Mouse (Mus musculus) liver, embryonic 16.5 days (tissue): Measurements from ENCODE around the gene Gpam. TPM values are rescaled to one million over a fixed set of nuclear protein-coding genes. Genes with fewer than 3 reads are reported as not detected.

Experiments used
- ATAC-seq: fragments of 200-750 bp; cut with Nextera tagmentation; 2 replicates; pipeline ENCODE4 v1.8.0; 2017; ENCODE audit warnings: low read depth, mild to moderate bottlenecking, moderate number of reproducible peaks, moderate library complexity
- H3K27ac ChIP-seq: fragments of 300-500 bp; sonication (generic); 2 replicates; pipeline ENCODE4 v1.5.1; 2014; ENCODE audit warnings: mild to moderate bottlenecking, low read length
- H3K27me3 ChIP-seq: fragments of 300-500 bp; sonication (generic); 2 replicates; pipeline ENCODE4 v1.6.1; 2014; ENCODE audit warnings: low read depth, low read length, mixed read lengths; ENCODE audit not compliant: control insufficient read depth, insufficient read depth
- H3K36me3 ChIP-seq: fragments of 300-500 bp; sonication (generic); 2 replicates; pipeline ENCODE4 v1.6.1; 2014; ENCODE audit warnings: mild to moderate bottlenecking; ENCODE audit not compliant: control insufficient read depth, insufficient read depth
- H3K4me1 ChIP-seq: fragments of 300-500 bp; sonication (generic); 2 replicates; pipeline ENCODE4 v1.6.1; 2014; ENCODE audit warnings: low read depth, low read length, mixed read lengths; ENCODE audit not compliant: control insufficient read depth
- H3K4me2 ChIP-seq: fragments of 300-500 bp; sonication (generic); 2 replicates; pipeline ENCODE4 v1.6.1; 2014; ENCODE audit warnings: low read depth, low read length, mixed read lengths
- H3K4me3 ChIP-seq: fragments of 300-500 bp; sonication (generic); 2 replicates; pipeline ENCODE4 v1.5.1; 2014; ENCODE audit warnings: low read depth, mild to moderate bottlenecking, low read length
- H3K9ac ChIP-seq: fragments of 300-500 bp; sonication (generic); 2 replicates; pipeline ENCODE4 v1.6.1; 2014; ENCODE audit warnings: low read depth, low read length
- H3K9me3 ChIP-seq: fragments of 300-500 bp; sonication (generic); replicated peaks from 2 replicates; pipeline ENCODE4 v1.6.1; 2016; ENCODE audit warnings: low read length; ENCODE audit not compliant: control insufficient read depth
- WGBS: fragments of 180-500 bp; shearing (Covaris S2); extraction: QIAGEN DNeasy Blood & Tissue Kit; methylation state at CpG from one replicate; pipeline ENCODE4 v1.1.7; 2014; ENCODE audit not compliant: insufficient replicate concordance; 5-methylcytosine and 5-hydroxymethylcytosine counted together
- polyA plus RNA-seq: library from polyadenylated mRNA; unstranded; fragments of >200 nt; fragmentation: Nextera tagmentation; extraction: Ambion mirVana; gene quantifications from 2 replicates; pipeline ENCODE4 v1.2.1, GENCODE M21; 2015

The Gpam gene
- polyA plus RNA-seq, 1 experiment from 2014 or later: 45.2 TPM

- no peaks in the 10 kb centered on the region; the same call in 1 of the 2 replicates for H3K36me3 ChIP-seq
- H3K9me3 ChIP-seq: no peaks in the 10 kb centered on the region
- WGBS: 52% methylated on average over 2 of the region's 2 CpGs
- peak overlapping the region; percentile 69 for H3K4me3 ChIP-seq
- H3K27me3 ChIP-seq: no peaks in the 10 kb centered on the region
- ATAC-seq: no peak
- peak overlapping the region; percentile 84 for H3K4me2 ChIP-seq
- no peak overlapping the region for H3K27ac ChIP-seq
- H3K4me1 ChIP-seq: peaks cover 27% of the 10 kb centered on the region
- H3K9ac ChIP-seq: peak overlapping the region; percentile 69; the same call in 1 of the 2 replicates
Observed at GRCm38 (mm10) chr19:55100227-55101140, 26.6 kb downstream of the Gpam start.

DNA sequence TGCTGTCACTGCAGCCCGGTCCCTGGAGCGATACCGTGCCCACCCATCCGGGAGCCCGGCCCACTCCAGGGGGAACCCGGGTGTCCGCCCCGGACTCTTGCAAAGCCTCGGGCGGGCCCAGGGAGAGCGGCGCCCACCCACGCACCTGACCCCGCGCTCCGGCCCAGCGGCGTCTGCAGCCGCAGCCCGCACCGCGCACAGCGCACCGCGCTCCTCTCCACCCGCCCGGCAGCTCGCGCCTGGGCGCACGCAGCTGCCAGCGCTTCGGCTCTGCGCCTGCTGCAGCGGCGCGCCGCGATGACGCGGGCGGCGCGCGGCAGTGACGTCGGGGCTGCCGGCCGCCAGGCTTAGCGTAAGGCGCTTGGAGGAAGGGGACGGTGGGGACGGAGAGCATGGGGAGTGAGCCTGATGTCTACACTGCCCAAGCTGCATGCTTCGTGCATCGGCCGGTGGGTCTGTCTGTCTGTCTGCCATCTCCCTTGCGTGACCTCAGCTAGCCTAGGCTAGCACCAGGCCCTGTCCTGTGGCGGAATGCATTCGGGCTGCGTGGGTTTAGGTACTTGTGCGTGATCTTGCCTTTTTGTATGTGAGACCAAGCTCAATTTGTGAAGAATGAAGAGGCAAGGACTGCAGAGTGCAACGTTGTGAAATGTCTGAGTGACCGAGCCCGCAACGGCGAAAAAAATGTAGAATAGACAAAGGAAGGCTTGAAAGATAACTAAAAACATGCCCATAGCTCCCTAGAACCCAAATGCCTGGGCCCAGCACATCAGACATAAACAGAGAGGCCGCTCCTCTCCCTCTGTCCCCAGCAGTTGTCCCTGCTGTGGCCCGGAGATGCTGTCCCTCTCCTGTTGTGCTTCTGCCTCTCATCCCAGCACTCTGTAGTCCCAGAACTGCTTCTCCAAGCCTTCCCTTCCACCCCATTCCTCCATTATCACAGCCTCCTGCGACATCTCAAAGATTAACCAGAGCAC lies 27.6 kb downstream of the Gpam start:
- Histone ChIP-seq H3K9me3 (no peaks in the 10 kb centered on the region), H3K36me3 (no peaks in the 10 kb centered on the region; the same call in 1 of the 2 replicates), H3K4me3 (peak overlapping the region; percentile 69), H3K27me3 (no peaks in the 10 kb centered on the region), H3K9ac (peak overlapping the region; percentile 69), H3K27ac (peak overlapping the region; percentile 57), H3K4me2 (peak overlapping the region; percentile 84), H3K4me1 (peaks cover 27% of the 10 kb centered on the region)
- WGBS: under 1% methylated on average over 64 of the region's 69 CpGs
- peak; percentile 81 for ATAC-seq

GRCm38 (mm10) chr19:55098409-55099183 lies 28.4 kb downstream of the Gpam start:
- peak overlapping the region; percentile 57 for H3K27ac ChIP-seq
- 3% methylated on average over 30 of the region's 30 CpGs for WGBS
- H3K9ac ChIP-seq: peak overlapping the region; percentile 69
- H3K4me1 ChIP-seq: peaks cover 27% of the 10 kb centered on the region
- peak; percentile 10; the same call in 1 of the 2 replicates for ATAC-seq
- no peaks in the 10 kb centered on the region for H3K27me3 ChIP-seq
- peak overlapping the region; percentile 69 for H3K4me3 ChIP-seq
- H3K4me2 ChIP-seq: peak overlapping the region; percentile 84
- H3K36me3 ChIP-seq: no peaks in the 10 kb centered on the region; the same call in 1 of the 2 replicates
- no peaks in the 10 kb centered on the region for H3K9me3 ChIP-seq

- 30% methylated on average over 9 of the region's 9 CpGs for WGBS
Observed at GRCm38 (mm10) chr19:55097396-55097967, 29.6 kb downstream of the Gpam start.

DNA sequence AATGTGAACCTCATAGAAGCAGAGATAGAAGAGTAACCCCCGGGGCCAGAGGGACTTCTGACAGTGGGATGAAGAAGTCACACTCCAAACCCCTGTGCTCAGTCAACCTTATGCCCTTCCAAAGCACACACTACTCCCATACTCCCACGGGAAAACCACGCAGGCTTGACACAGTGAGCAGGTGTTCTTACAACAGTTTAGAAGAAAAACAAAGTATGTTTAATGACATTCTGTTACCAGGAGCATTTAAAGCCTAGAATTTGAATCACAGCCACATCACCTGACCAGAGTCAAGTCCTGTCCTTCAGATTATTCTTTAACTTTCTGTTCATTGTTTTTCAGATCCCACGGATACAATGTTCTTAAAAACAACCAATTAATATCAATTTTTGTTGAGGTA lies 30.4 kb downstream of the Gpam start:
- ATAC-seq: no peak
- no peak overlapping the region for H3K4me3 ChIP-seq
- no peaks in the 10 kb centered on the region for H3K9me3 ChIP-seq
- H3K27me3 ChIP-seq: no peaks in the 10 kb centered on the region
- no peak overlapping the region for H3K9ac ChIP-seq
- no peak overlapping the region for H3K27ac ChIP-seq
- 64% methylated on average over 4 of the region's 4 CpGs for WGBS
- no peaks in the 10 kb centered on the region; the same call in 1 of the 2 replicates for H3K36me3 ChIP-seq
- H3K4me1 ChIP-seq: peaks cover 32% of the 10 kb centered on the region
- H3K4me2 ChIP-seq: no peak overlapping the region

More at GRCm38 (mm10) chr19:55097396-55097967, 29.6 kb downstream of the Gpam start:
- Histone ChIP-seq H3K4me2 (peak overlapping the region; percentile 84; the same call in 1 of the 2 replicates), H3K4me3 (no peak overlapping the region), H3K36me3 (no peaks in the 10 kb centered on the region; the same call in 1 of the 2 replicates), H3K27me3 (no peaks in the 10 kb centered on the region), H3K9me3 (no peaks in the 10 kb centered on the region), H3K4me1 (peaks cover 27% of the 10 kb centered on the region), H3K9ac (no peak overlapping the region), H3K27ac (peak overlapping the region; percentile 49; the same call in 1 of the 2 replicates)
- ATAC-seq: peak; percentile 16; the same call in 1 of the 2 replicates

DNA sequence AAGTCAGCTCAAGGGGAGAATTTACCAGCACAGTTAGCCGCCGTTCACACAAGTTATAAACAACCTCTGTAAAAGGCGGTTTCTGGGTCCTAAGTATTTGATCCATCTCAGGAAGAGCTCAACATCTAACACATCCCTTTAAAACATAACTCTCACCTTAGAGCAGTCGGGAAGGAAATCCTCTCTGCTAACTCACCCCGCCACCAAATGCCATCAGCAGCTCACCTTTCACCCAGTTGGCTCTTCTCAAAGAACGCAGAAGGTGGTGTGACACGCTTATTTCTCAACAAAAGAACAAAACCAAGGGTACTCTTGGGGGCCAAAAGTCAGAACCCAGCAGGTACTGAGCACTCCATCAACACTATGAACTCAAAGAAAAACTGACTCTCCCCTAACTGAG lies 31.5 kb downstream of the Gpam start:
- no peak overlapping the region for H3K9ac ChIP-seq
- no peaks in the 10 kb centered on the region for H3K9me3 ChIP-seq
- WGBS: 73% methylated on average over 7 of the region's 7 CpGs
- no peaks in the 10 kb centered on the region; the same call in 1 of the 2 replicates for H3K36me3 ChIP-seq
- H3K27me3 ChIP-seq: no peaks in the 10 kb centered on the region
- H3K4me1 ChIP-seq: peaks cover 34% of the 10 kb centered on the region
- H3K4me2 ChIP-seq: no peak overlapping the region
- no peak overlapping the region for H3K4me3 ChIP-seq
- ATAC-seq: no peak
- H3K27ac ChIP-seq: peak overlapping the region; percentile 10; the same call in 1 of the 2 replicates

DNA sequence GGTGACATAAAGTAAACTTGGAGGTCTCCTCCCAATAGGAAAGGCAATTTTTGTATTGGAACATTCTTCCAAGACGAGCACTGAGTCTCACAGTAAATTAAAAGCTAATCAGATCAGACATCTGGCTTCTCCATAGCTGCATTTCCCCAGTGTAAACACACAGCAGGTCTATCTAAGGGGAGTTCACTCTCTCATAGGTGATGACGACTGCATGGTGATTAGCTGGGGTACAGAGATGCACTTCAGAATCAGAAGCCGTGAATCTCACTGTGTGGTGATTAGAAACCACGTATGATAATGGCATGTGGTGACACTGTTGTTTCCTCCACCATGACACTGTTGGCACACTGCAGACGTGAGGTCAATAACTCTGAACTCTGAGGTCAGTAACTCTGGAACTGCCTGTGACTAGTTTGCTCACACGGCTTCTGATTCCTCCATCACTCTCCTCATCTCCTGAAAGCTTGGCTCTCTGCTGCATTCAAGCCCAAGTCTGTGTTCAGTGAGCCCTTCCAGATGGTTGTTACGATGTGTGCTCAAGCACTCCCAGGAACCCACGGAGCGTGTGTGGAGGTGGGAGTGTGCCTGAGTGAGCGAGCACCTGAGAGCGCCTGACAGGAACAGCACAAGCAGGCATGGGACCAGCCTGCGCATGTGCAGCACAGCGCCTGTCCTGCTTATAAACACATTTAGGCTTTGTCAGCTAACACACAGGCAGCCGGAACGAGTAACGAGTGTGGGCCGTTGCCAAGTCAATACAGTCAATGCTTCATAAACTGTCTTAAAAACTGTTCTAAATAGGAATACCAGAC lies 35.2 kb downstream of the Gpam start:
- ATAC-seq: peak; percentile 57
- H3K9ac ChIP-seq: no peak overlapping the region
- H3K36me3 ChIP-seq: peaks cover 19% of the 10 kb centered on the region
- 65% methylated on average over 17 of the region's 17 CpGs for WGBS
- H3K9me3 ChIP-seq: no peaks in the 10 kb centered on the region
- H3K4me2 ChIP-seq: no peak overlapping the region
- H3K27ac ChIP-seq: peak overlapping the region; percentile 45
- no peaks in the 10 kb centered on the region for H3K27me3 ChIP-seq
- H3K4me3 ChIP-seq: no peak overlapping the region
- peaks cover 20% of the 10 kb centered on the region for H3K4me1 ChIP-seq
